Mouse (Mus musculus) CD4-positive, CD25-positive, alpha-beta regulatory T cell, adult 2 months (primary cell): ENCODE results near the gene Cep131.

Experiments used
- DNase-seq: peaks from one replicate; pipeline ENCODE4 v3.0.0-alpha.2; 2012; ENCODE audit warnings: low read depth, low spot score

Gene Cep131

GRCm38 (mm10) chr11:120026941-120027340 is 59.7 kb downstream of the Cep131 start:
- DNase-seq, result no peak

- DNase-seq, result no peak
Measured at GRCm38 (mm10) chr11:120022841-120023240, 63.8 kb downstream of the Cep131 start.

DNA sequence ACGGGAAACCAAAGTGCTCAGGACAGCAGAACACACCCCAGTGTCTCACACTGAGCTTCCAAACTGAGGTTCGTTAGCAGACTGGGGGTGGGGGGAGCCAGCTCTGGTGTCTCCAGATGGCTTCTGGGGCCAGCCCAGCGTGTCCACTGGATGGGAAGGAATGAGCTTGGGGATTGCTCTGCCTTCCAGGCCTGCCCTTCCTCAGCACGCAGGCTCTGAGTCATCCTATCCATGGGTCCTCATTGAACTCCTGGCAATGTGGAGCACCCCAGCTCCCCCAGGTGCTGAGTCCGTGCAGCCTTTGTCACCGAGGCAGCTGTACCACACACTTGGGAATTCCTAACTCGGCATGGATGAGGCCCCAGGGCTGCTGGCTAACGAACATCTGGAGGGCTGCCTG is 64.4 kb downstream of the Cep131 start:
- no peak for DNase-seq

GRCm38 (mm10) chr11:120021367-120021766 is 65.3 kb downstream of the Cep131 start:
- DNase-seq, result no peak

DNA sequence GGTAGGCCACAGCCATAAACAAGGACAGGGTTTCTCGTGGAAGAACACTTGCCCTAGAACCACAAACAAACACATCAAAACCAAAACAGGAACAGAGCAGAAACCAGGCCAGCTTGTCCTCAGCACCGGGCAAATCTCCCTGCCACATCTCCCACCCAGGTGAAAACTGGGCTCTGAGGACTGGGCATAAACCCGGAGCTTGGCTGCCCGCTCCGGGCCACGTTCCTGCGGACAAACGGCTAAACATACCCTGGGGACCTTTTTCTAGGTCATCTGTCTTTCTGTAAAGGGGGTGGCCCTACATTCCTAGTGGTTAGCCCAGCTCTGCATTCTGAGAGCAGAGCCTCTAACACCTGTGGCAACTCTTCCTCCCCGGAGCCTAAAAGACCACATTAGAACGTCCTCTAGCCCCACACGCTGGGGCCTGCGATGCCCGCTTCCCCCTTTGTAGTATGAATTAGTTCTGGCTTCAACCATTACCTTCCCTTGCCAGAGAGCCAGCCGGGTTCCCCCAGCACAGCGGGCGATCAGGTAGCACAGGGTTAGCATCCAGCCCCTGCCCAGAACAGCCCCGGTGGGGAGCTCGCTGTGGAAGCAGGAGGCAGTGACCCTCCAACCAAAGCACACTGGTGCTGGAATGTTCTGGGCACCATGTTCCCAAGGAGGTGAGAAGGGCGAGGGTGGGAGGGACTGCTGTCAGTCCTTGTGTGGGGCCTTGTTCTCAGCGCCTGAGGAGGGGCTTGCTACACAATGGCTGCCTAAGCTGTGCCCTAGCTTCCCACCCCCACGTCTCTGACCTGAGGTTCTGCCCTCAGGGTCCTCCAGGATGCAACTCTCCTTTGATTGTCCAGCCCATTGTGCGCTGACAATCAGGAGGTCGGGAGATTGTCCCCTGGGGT is 66.8 kb downstream of the Cep131 start:
- DNase-seq, result no peak

- DNase-seq, result no peak
Measured at GRCm38 (mm10) chr11:120017011-120017410, 69.6 kb downstream of the Cep131 start.

DNA sequence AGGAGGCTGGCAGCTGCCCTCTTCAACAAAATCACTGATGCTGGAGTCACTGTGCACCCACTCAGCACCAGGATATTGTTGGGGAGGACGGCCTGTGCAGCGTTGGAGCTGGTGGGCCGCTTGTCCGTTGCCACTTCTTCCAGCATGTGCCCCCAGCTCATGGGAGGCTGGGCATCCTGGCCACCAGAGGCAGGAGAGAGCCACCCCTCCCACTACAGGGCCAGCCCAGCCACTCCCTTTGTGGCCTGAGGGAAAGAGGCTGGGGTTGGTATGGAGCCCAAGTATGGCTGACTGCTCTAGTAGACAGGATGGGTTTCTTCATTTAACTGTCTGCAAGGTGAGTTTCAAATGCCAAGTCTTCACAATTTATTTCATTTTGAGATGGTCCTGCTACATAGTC is 71.9 kb downstream of the Cep131 start:
- DNase-seq, result no peak
